Mouse (Mus musculus): Measurements from ENCODE around the gene Tgm5.
"Not testable (repeated sequence)": the region's sequence is repeated elsewhere in the genome, so short reads cannot be mapped to it uniquely, and the experiment has no call there.

Gene Tgm5

GRCm38 (mm10) chr2:121085480-121086185 is at the start of gene Tgm5:
TSS of gene Tgm5 (minus strand) at chr2:121085841.
- no peak for DNase-seq (ENCODE audit: low spot score in 2 of 2)

- no peak for DNase-seq (ENCODE audit: low spot score in 2 of 2)
Observed at GRCm38 (mm10) chr2:121132822-121133221, 47.2 kb upstream of the Tgm5 start.

GRCm38 (mm10) chr2:121128865-121129620 is 43.4 kb upstream of the Tgm5 start:
- DNase-seq (ENCODE audit: low spot score in 2 of 2): no peak

GRCm38 (mm10) chr2:121127536-121127935 is 41.9 kb upstream of the Tgm5 start:
- DNase-seq (ENCODE audit: low spot score in 2 of 2): no peak

- not testable (repeated sequence) for DNase-seq (ENCODE audit: low spot score in 2 of 2)
Observed at GRCm38 (mm10) chr2:121126302-121126701, 40.7 kb upstream of the Tgm5 start.

- no peak for DNase-seq (ENCODE audit: low spot score in 2 of 2)
Observed at GRCm38 (mm10) chr2:121119260-121119659, 33.6 kb upstream of the Tgm5 start.

- DNase-seq (ENCODE audit: low spot score in 2 of 2): no peak
Observed at GRCm38 (mm10) chr2:121115418-121115817, 29.8 kb upstream of the Tgm5 start.

- no peak for DNase-seq (ENCODE audit: low spot score in 2 of 2)
Observed at GRCm38 (mm10) chr2:121109695-121110094, 24.1 kb upstream of the Tgm5 start, which contains the start of gene Tgm7. TSS of gene Tgm7 (minus strand) at chr2:121109795.

GRCm38 (mm10) chr2:121105940-121106339 is 20.3 kb upstream of the Tgm5 start:
- DNase-seq (ENCODE audit: low spot score in 2 of 2): no peak

GRCm38 (mm10) chr2:121102051-121102450 is 16.4 kb upstream of the Tgm5 start:
- peak; percentile 21 to 40 for DNase-seq (ENCODE audit: low spot score in 2 of 2)

GRCm38 (mm10) chr2:121089751-121090150 is 4.1 kb upstream of the Tgm5 start:
- no peak for DNase-seq (ENCODE audit: low spot score in 2 of 2)

GRCm38 (mm10) chr2:121088507-121088906 is 2.9 kb upstream of the Tgm5 start:
- no peak for DNase-seq (ENCODE audit: low spot score in 2 of 2)

- no peak for DNase-seq (ENCODE audit: low spot score in 2 of 2)
Observed at GRCm38 (mm10) chr2:121082626-121083025, 3.0 kb downstream of the Tgm5 start.

- no peak for DNase-seq (ENCODE audit: low spot score in 2 of 2)
Observed at GRCm38 (mm10) chr2:121074747-121075146, 10.9 kb downstream of the Tgm5 start.

- DNase-seq (ENCODE audit: low spot score in 2 of 2): no peak
Observed at GRCm38 (mm10) chr2:121071871-121072270, 13.8 kb downstream of the Tgm5 start.

- DNase-seq (ENCODE audit: low spot score in 2 of 2): no peak
Observed at GRCm38 (mm10) chr2:121069506-121069905, 16.1 kb downstream of the Tgm5 start.

GRCm38 (mm10) chr2:121067116-121067515 is 18.5 kb downstream of the Tgm5 start:
- no peak for DNase-seq (ENCODE audit: low spot score in 2 of 2)

GRCm38 (mm10) chr2:121061315-121061714 is 24.3 kb downstream of the Tgm5 start:
- DNase-seq (ENCODE audit: low spot score in 2 of 2): no peak

GRCm38 (mm10) chr2:121057997-121058396 is 27.6 kb downstream of the Tgm5 start:
- DNase-seq (ENCODE audit: low spot score in 2 of 2): no peak

GRCm38 (mm10) chr2:121055915-121056314 is 29.7 kb downstream of the Tgm5 start:
- DNase-seq (ENCODE audit: low spot score in 2 of 2): peak in 1 of 2 experiments; percentile 10

GRCm38 (mm10) chr2:121054060-121054459 is 31.6 kb downstream of the Tgm5 start:
- no peak for DNase-seq (ENCODE audit: low spot score in 2 of 2)

- DNase-seq (ENCODE audit: low spot score in 2 of 2): no peak
Observed at GRCm38 (mm10) chr2:121052176-121052575, 33.5 kb downstream of the Tgm5 start.

GRCm38 (mm10) chr2:121045653-121046052 is 40.0 kb downstream of the Tgm5 start:
- no peak for DNase-seq (ENCODE audit: low spot score in 2 of 2)
